Mouse (Mus musculus): ENCODE measurements at regions not wholly inside any gene's neighbourhood (a gene's known extent, or its start where the extent isn't known, plus 50 kb on each side); places are given as distances from the start of the nearest gene placed in this dataset.

DNA sequence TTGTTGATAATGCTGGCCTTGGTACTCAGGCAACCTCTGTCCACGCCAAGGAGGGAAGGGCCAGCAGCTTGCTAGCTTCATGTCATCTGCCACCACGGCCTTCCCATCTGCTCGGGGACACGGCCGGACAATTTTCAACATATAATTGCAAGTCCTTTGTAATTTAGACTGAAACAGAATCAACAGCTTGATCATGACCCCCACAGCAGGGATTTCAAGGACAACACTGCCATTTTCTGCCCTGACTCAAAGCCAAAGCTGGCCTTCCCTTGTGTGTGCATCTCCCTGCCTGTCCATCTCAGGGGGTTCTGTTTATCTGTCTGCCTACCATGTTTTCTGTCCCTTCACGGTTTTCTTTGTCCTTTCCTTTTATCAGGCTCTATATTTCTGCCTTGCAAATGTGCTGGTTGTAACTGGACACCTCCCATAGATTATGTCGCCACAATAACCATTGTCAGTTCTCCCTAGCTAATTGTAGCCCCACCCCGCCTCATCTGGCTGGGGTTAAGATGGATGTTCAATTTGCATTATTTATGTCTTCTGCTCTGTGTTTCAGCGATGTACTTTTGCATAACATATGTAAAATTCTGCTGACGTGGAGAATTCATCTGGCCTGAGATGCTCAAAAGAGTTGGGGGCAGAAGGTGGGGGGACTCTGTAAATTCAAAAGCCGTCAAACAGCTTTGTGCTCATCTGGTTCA lies 295.8 kb upstream of the Npvf start:
- no peak for TF ChIP-seq CTCF (IDR thresholded peaks at IDR 0.05; ENCODE audit: insufficient read depth, low read depth, low read length)
- TF ChIP-seq POLR2A (IDR thresholded peaks at IDR 0.05; ENCODE audit: insufficient read depth, low read depth, low read length), result no peak
